31 mouse cellular contexts compared by ENCODE assay signal in genomic region chr4:89381077-89381476, GRCm38 (mm10).
"Had no signal": no experiment of that assay in that cellular context is flagged by ENCODE, and none has a peak within 500 bp of the region (broad histone marks: within the 10 kb centered on the region; RNA-seq: fewer than 3 reads in every experiment).

No protein-coding gene starts in this region.

- H3K27me3 ChIP-seq: heart, embryonic 12.5 days; heart, embryonic 13.5 days; heart, embryonic 15.5 days; hindbrain, embryonic 12.5 days; hindbrain, embryonic 13.5 days; hindbrain, embryonic 15.5 days; intestine, embryonic 15.5 days; kidney, embryonic 15.5 days had no signal

- H3K36me3 ChIP-seq: heart, embryonic 12.5 days; heart, embryonic 13.5 days; heart, embryonic 15.5 days; hindbrain, embryonic 10.5 days; hindbrain, embryonic 12.5 days; hindbrain, embryonic 13.5 days; hindbrain, embryonic 15.5 days; intestine, embryonic 15.5 days; kidney, embryonic 15.5 days had no signal

- H3K4me3 ChIP-seq: heart, embryonic 12.5 days; heart, embryonic 13.5 days; heart, embryonic 15.5 days; hindbrain, embryonic 10.5 days; hindbrain, embryonic 12.5 days; hindbrain, embryonic 13.5 days; hindbrain, embryonic 15.5 days; intestine, embryonic 15.5 days; kidney, embryonic 15.5 days; layer of hippocampus, adult 2 months; left cerebral cortex, adult 2 months had no signal

- H3K9me3 ChIP-seq: heart, embryonic 12.5 days; heart, embryonic 13.5 days; heart, embryonic 15.5 days; hindbrain, embryonic 10.5 days; hindbrain, embryonic 12.5 days; hindbrain, embryonic 13.5 days; hindbrain, embryonic 15.5 days; intestine, embryonic 15.5 days; kidney, embryonic 15.5 days had no signal

- H3K4me1 ChIP-seq: heart, embryonic 12.5 days; heart, embryonic 15.5 days; hindbrain, embryonic 10.5 days; hindbrain, embryonic 12.5 days; hindbrain, embryonic 13.5 days; hindbrain, embryonic 15.5 days; intestine, embryonic 15.5 days; kidney, embryonic 15.5 days had no signal

- H3K4me2 ChIP-seq: heart, embryonic 11.5 days; heart, embryonic 12.5 days; heart, embryonic 13.5 days; heart, embryonic 15.5 days; hindbrain, embryonic 12.5 days; hindbrain, embryonic 13.5 days; hindbrain, embryonic 14.5 days; hindbrain, embryonic 15.5 days; intestine, embryonic 15.5 days; kidney, embryonic 15.5 days had no signal

- H3K27ac ChIP-seq: heart, embryonic 13.5 days; heart, embryonic 15.5 days; hindbrain, embryonic 10.5 days; hindbrain, embryonic 12.5 days; hindbrain, embryonic 13.5 days; hindbrain, embryonic 14.5 days; hindbrain, embryonic 15.5 days; hindbrain, postnatal 0 days; intestine, embryonic 15.5 days; kidney, embryonic 15.5 days; kidney, postnatal 0 days; layer of hippocampus, adult 2 months; left cerebral cortex, adult 2 months had no signal

- H3K9ac ChIP-seq: heart, embryonic 12.5 days; heart, embryonic 13.5 days; heart, embryonic 15.5 days; hindbrain, embryonic 12.5 days; hindbrain, embryonic 13.5 days; hindbrain, embryonic 14.5 days; hindbrain, embryonic 15.5 days; intestine, embryonic 15.5 days; kidney, embryonic 15.5 days had no signal

- DNase-seq: heart, postnatal 10 days; heart, postnatal 14 days; heart, postnatal 36 days; heart, postnatal 4 days; kidney, adult 11 months; kidney, adult 18-20 months; kidney, adult 2 months; kidney, adult 8-10 months; kidney, adult 9 months; kidney, postnatal 10 days; kidney, postnatal 14 days; kidney, postnatal 25 days; kidney, postnatal 36 days; kidney, postnatal 4 days; layer of hippocampus, adult 9-11 months; layer of hippocampus, postnatal 36 days had no signal
